ENCODE assay signal across 7 mouse cellular contexts in genomic region chr13:63929351-63929750, GRCm38 (mm10).
DNase-seq lines count a peak whose midpoint lies in the region; ATAC-seq lines count a peak whose summit lies in the region.

No protein-coding gene starts in this region.

- H3K27ac ChIP-seq in neural tube, embryonic 15.5 days (replicated peaks), result no peak overlapping the region

- no peaks in the 10 kb centered on the region for H3K9me3 ChIP-seq in neural tube, embryonic 15.5 days (replicated peaks)

- intact Hi-C loops in left cerebral cortex, postnatal 14 days (cut with DNase I), result loop anchor here (10.0 kb wide), 1 partner anchor 225 kb away; no protein-coding TSS in a partner anchor

- no peaks in the 10 kb centered on the region for H3K27me3 ChIP-seq in neural tube, embryonic 15.5 days (replicated peaks)

- no peak overlapping the region for H3K4me2 ChIP-seq in neural tube, embryonic 15.5 days

- H3K4me3 ChIP-seq in neural tube, embryonic 15.5 days (replicated peaks), result no peak overlapping the region

- 26% methylated on average over 1 of the region's 1 CpGs for WGBS in neural tube, embryonic 15.5 days

- no peak overlapping the region for H3K9ac ChIP-seq in neural tube, embryonic 15.5 days (replicated peaks)

- peaks cover 19% of the 10 kb centered on the region for H3K4me1 ChIP-seq in neural tube, embryonic 15.5 days

- H3K36me3 ChIP-seq in neural tube, embryonic 15.5 days, result no peaks in the 10 kb centered on the region

- DNase-seq in right cerebral cortex, adult 18-20 months, result peak; percentile 23
- no peak for DNase-seq in right cerebral cortex, postnatal 36 days (ENCODE audit: low spot score in 2 of 2)
- peak; percentile 94 for DNase-seq in cerebellum, adult 9-10 months
- DNase-seq in heart, postnatal 4 days, result peak; percentile 37
- DNase-seq in left cerebral cortex, postnatal 14 days (ENCODE audit: low spot score in 2 of 2), result peak; percentile 40 to 43
- DNase-seq in ovary, postnatal 14 days (ENCODE audit: low spot score), result no peak

- ATAC-seq in neural tube, embryonic 15.5 days (ENCODE audit: low FRiP score), result peak; percentile 80

Comparison
In these comparisons a context has a peak if more than half of its experiments do, and no peak if none do; other contexts are left out.
1. DNase-seq: peak in right cerebral cortex, adult 18-20 months (single experiment), cerebellum, adult 9-10 months (single experiment), heart, postnatal 4 days (single experiment) and left cerebral cortex, postnatal 14 days (2 of 2); none in right cerebral cortex, postnatal 36 days (0 of 2) and ovary, postnatal 14 days (single experiment).